Mouse (Mus musculus): ENCODE results near the gene Tbc1d8. TPM values are rescaled to one million over a fixed set of nuclear protein-coding genes. Genes with fewer than 3 reads are reported as not detected.

Tbc1d8 gene
- total and polyA plus RNA-seq, 2 experiments = 7.0 to 13.9 TPM

DNA sequence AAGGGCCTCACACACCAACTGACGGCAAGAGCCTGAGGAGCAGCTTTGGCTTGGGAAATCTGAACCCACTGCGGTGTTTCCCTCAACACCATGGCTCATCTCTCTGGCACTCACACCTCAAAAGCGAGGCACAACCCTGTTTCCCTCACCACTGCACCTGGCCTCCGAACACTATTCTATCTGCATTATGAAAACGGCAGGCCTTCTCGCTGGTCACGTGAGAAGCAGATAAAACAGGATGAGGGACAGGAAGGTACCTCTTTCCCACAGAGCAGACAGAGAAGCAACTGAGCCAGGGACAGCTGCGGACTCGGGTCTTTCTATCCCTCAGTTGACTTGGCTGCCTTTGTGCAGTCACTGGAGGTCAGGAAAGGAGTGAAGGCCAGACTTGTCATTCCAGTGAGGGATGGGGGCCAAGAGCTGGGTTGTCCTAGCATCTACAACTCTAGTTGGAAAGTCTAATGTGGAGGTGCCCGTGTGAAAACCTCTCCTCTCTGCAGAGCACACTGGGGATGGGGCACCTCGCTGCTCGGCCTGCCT, 29.2 kb downstream of the Tbc1d8 start:
- Histone ChIP-seq H3K79me2 (ENCODE audit: control insufficient read depth, insufficient read depth, low read length) (peaks cover 27% of the 10 kb centered on the region; the same call in 1 of the 2 replicates), H3K9ac (ENCODE audit: low read depth, low read length) (no peak overlapping the region), H3K4me3 (ENCODE audit: insufficient read depth, low read depth, low read length) (no peak overlapping the region), H3K4me1 (ENCODE audit: control insufficient read depth, insufficient read depth, low read length) (peaks cover 28% of the 10 kb centered on the region), H3K27me3 (ENCODE audit: control insufficient read depth, insufficient read depth, low read length) (no peaks in the 10 kb centered on the region), H3K27ac (replicated peaks; ENCODE audit: insufficient read depth, low read depth, low read length) (no peak overlapping the region), H3K36me3 (ENCODE audit: control insufficient read depth, insufficient read depth, low read length) (no peaks in the 10 kb centered on the region)
- 79% methylated on average over 12 of the region's 12 CpGs for WGBS
- DNase-seq (ENCODE audit: extremely low read depth, low read depth, low spot score) = no peak
- TF ChIP-seq POLR2A (IDR thresholded peaks at IDR 0.05; ENCODE audit: extremely low read depth, insufficient read depth, low read length) (no peak), CTCF (IDR thresholded peaks at IDR 0.05; ENCODE audit: low read depth, low read length) (no peak)

DNA sequence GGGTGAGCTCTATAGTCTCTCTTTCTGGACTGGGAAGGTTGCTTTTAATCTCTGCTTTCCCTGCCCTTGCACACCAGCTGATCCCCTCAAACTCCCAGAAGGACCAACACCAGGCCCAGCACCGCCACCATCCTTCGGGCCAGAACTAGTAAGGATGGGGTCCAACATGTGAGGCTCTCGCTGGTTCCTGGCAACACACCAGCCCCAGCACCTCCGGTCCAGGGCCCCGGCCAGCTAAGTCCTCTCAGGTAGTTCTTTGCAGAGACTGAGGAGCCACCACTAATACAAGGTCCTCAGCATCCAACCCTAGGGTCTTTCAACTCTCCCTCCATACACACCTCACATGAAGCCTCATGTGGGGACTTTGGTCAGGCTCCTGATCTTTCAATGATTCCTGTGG, 29.7 kb downstream of the Tbc1d8 start:
- 97% methylated on average over 5 of the region's 5 CpGs for WGBS
- DNase-seq (ENCODE audit: extremely low read depth, low read depth, low spot score) = no peak
- TF ChIP-seq POLR2A (IDR thresholded peaks at IDR 0.05; ENCODE audit: extremely low read depth, insufficient read depth, low read length) (no peak), CTCF (IDR thresholded peaks at IDR 0.05; ENCODE audit: low read depth, low read length) (no peak)
- no peaks in the 10 kb centered on the region for H3K36me3 ChIP-seq (ENCODE audit: control insufficient read depth, insufficient read depth, low read length)
- no peak overlapping the region for H3K27ac ChIP-seq (replicated peaks; ENCODE audit: insufficient read depth, low read depth, low read length)
- no peak overlapping the region for H3K9ac ChIP-seq (ENCODE audit: low read depth, low read length)
- H3K79me2 ChIP-seq (ENCODE audit: control insufficient read depth, insufficient read depth, low read length) = peaks cover 27% of the 10 kb centered on the region; the same call in 1 of the 2 replicates
- H3K4me1 ChIP-seq (ENCODE audit: control insufficient read depth, insufficient read depth, low read length) = peaks cover 28% of the 10 kb centered on the region
- H3K4me3 ChIP-seq (ENCODE audit: insufficient read depth, low read depth, low read length) = no peak overlapping the region
- no peaks in the 10 kb centered on the region for H3K27me3 ChIP-seq (ENCODE audit: control insufficient read depth, insufficient read depth, low read length)

DNA sequence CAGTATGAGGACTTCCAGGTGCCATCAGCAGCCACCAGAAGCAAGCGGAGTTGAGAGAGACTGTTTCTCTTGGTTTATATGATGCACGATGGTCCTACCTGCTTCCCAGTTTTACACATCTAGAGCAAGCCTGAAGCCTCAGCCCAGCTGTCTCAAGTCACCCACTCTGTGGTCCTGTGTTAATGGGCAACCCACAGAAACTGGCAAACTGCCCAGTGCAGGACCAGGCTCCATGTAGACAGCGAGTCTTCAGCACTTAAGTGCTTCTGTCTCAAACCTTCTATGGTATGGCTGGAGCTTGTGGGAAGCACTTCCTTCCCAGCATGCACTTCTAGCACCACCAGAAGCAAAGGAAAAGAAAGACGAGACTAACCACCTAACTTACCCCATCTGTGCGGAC, 30.3 kb downstream of the Tbc1d8 start:
- 84% methylated on average over 5 of the region's 5 CpGs for WGBS
- no peak overlapping the region for H3K27ac ChIP-seq (replicated peaks; ENCODE audit: insufficient read depth, low read depth, low read length)
- no peaks in the 10 kb centered on the region for H3K36me3 ChIP-seq (ENCODE audit: control insufficient read depth, insufficient read depth, low read length)
- no peak overlapping the region for H3K4me3 ChIP-seq (ENCODE audit: insufficient read depth, low read depth, low read length)
- H3K9ac ChIP-seq (ENCODE audit: low read depth, low read length) = no peak overlapping the region
- peaks cover 25% of the 10 kb centered on the region for H3K4me1 ChIP-seq (ENCODE audit: control insufficient read depth, insufficient read depth, low read length)
- no peaks in the 10 kb centered on the region for H3K27me3 ChIP-seq (ENCODE audit: control insufficient read depth, insufficient read depth, low read length)
- TF ChIP-seq CTCF (IDR thresholded peaks at IDR 0.05; ENCODE audit: low read depth, low read length) = no peak
- no peak for TF ChIP-seq POLR2A (IDR thresholded peaks at IDR 0.05; ENCODE audit: extremely low read depth, insufficient read depth, low read length)
- no peak for DNase-seq (ENCODE audit: extremely low read depth, low read depth, low spot score)
- H3K79me2 ChIP-seq (ENCODE audit: control insufficient read depth, insufficient read depth, low read length) = peaks cover 30% of the 10 kb centered on the region; the same call in 1 of the 2 replicates

DNA sequence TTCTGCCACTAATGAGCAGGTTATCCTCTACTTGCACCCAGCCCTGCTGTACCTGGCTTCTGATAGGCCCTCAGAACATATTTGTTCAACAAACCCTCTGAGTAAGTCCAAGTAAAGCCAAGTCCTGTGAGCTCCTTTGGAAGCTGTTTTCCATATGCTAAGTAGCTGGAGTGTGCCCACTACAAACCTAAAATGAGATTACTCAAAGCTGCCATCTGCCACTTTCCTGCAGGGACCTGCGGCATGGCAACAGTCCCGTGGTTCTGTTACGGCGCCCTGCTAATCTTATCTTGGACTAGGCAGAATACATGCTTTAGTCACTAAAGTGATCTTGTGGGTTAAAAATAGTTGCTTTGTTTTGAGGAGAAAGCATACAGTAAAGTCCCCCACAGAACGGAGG, 32.4 kb downstream of the Tbc1d8 start:
- DNase-seq (ENCODE audit: extremely low read depth, low read depth, low spot score) = no peak
- Histone ChIP-seq H3K9ac (ENCODE audit: low read depth, low read length) (no peak overlapping the region), H3K36me3 (ENCODE audit: control insufficient read depth, insufficient read depth, low read length) (no peaks in the 10 kb centered on the region), H3K27me3 (ENCODE audit: control insufficient read depth, insufficient read depth, low read length) (no peaks in the 10 kb centered on the region), H3K27ac (replicated peaks; ENCODE audit: insufficient read depth, low read depth, low read length) (peak overlapping the region; percentile 57; the same call in 1 of the 2 replicates), H3K4me3 (ENCODE audit: insufficient read depth, low read depth, low read length) (no peak overlapping the region), H3K79me2 (ENCODE audit: control insufficient read depth, insufficient read depth, low read length) (peaks cover 34% of the 10 kb centered on the region; the same call in 1 of the 2 replicates), H3K4me1 (ENCODE audit: control insufficient read depth, insufficient read depth, low read length) (peaks cover 13% of the 10 kb centered on the region)
- WGBS = 90% methylated on average over 5 of the region's 5 CpGs
- no peak for TF ChIP-seq POLR2A (IDR thresholded peaks at IDR 0.05; ENCODE audit: extremely low read depth, insufficient read depth, low read length)

DNA sequence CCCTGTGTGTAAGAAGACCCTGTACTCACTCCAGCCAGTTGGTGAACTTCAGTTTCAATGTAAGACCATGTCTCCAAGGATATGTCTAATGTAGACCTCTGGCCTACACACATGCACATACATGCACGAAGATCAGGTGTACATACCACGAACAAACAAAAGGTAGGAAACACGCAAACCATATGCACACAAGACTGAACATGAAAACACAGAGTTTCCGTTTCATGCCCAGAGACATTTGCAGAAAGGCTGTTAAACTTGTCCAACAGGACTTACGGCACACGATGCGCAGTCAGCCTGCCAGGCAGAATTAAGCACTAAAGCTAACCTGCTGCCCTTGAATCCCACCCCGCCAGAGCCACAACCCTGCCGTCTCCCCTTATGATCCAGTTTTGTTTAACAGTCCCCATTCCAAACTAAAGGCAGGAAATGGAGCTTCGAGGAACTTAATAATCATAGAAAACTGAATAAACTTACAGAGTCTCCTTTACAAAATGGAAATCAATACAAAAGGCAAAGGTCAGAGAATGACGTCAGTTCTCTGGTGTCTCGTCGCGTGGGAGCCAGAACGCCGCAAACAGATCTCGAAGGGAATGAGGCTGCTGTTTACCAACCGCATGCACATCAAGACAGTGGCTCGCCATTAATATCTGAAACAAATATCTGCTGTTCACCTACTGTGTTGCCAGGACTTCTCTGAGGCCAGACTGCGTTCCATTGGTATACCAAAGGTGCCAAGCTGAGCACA, 33.1 kb downstream of the Tbc1d8 start:
- peak; percentile 85 for DNase-seq (ENCODE audit: extremely low read depth, low read depth, low spot score)
- Histone ChIP-seq H3K36me3 (ENCODE audit: control insufficient read depth, insufficient read depth, low read length) (no peaks in the 10 kb centered on the region), H3K79me2 (ENCODE audit: control insufficient read depth, insufficient read depth, low read length) (peaks cover 30% of the 10 kb centered on the region; the same call in 1 of the 2 replicates), H3K4me3 (ENCODE audit: insufficient read depth, low read depth, low read length) (no peak overlapping the region; the same call in 1 of the 2 replicates), H3K27me3 (ENCODE audit: control insufficient read depth, insufficient read depth, low read length) (no peaks in the 10 kb centered on the region), H3K4me1 (ENCODE audit: control insufficient read depth, insufficient read depth, low read length) (peaks cover 10% of the 10 kb centered on the region), H3K9ac (ENCODE audit: low read depth, low read length) (0 out of 2 replicates have a peak overlapping the region, but pooled peaks have one; percentile 13), H3K27ac (replicated peaks; ENCODE audit: insufficient read depth, low read depth, low read length) (peak overlapping the region; percentile 57)
- 36% methylated on average over 20 of the region's 20 CpGs for WGBS
- no peak for TF ChIP-seq POLR2A (IDR thresholded peaks at IDR 0.05; ENCODE audit: extremely low read depth, insufficient read depth, low read length)

DNA sequence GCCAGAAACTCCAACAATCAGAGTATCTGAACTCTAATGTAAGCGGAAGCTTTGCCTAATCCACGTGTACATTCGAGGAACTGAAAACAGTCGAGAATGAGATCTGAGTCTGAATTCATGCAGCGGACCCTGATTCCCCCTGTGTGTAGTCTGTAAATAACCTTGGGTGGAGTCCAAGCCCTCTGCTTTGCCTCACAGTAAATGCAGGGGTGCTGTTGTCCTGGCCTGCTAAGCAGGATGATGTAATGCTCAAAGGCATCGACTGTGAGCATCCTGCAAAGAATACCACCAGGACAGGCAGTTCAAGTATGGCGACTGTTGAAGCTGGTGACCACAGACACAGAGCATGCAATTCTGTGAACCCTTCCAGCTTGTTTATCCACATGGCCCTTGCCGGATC, 34.8 kb downstream of the Tbc1d8 start:
- no peak overlapping the region for H3K9ac ChIP-seq (ENCODE audit: low read depth, low read length)
- no peaks in the 10 kb centered on the region for H3K27me3 ChIP-seq (ENCODE audit: control insufficient read depth, insufficient read depth, low read length)
- TF ChIP-seq POLR2A (IDR thresholded peaks at IDR 0.05; ENCODE audit: extremely low read depth, insufficient read depth, low read length) (no peak), CTCF (IDR thresholded peaks at IDR 0.05; ENCODE audit: low read depth, low read length) (no peak)
- no peak for DNase-seq (ENCODE audit: extremely low read depth, low read depth, low spot score)
- H3K79me2 ChIP-seq (ENCODE audit: control insufficient read depth, insufficient read depth, low read length) = peaks cover 31% of the 10 kb centered on the region; the same call in 1 of the 2 replicates
- peaks cover 10% of the 10 kb centered on the region for H3K4me1 ChIP-seq (ENCODE audit: control insufficient read depth, insufficient read depth, low read length)
- 69% methylated on average over 8 of the region's 8 CpGs for WGBS
- no peak overlapping the region for H3K27ac ChIP-seq (replicated peaks; ENCODE audit: insufficient read depth, low read depth, low read length)
- H3K36me3 ChIP-seq (ENCODE audit: control insufficient read depth, insufficient read depth, low read length) = no peaks in the 10 kb centered on the region
- no peak overlapping the region for H3K4me3 ChIP-seq (ENCODE audit: insufficient read depth, low read depth, low read length)

Measured in liver, adult 2 months (tissue).